Mouse (Mus musculus): Measurements from ENCODE around the gene Rtbdn.

The Rtbdn gene

DNA sequence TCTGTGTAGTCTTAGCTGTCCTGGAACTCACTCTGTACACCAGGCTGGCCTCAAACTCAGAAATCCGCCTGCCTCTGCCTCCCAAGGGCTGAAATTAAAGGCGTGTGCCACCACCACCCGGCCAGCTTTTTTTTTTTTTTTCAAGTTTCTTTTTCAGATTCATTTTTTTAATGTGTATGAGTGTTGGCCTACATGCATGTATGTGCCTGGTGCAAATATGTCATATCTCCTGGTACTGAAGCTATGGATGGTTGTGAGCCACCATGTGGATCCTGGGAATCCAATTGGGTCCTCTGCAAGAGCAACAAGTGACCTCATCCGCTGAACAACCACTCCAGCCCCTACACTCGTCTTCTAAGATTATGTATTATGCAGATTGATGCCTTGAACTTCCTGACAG is 40.6 kb downstream of the Rtbdn start:
- ChIA-PET POLR2A (interaction anchor here (0.6 to 27.3 kb wide), 30 partner anchors 10 to 485 kb away, joined by 3 to 992 read pairs (median 4); partner anchors contain the start of genes Dhps (in 3 of the 4), Junb (in 3 of the 4), Gm49661 (in 2 of the 4) and Prdx2 (in 2 of the 4)), CTCF (interaction anchor here (0.6 to 6.5 kb wide), 12 partner anchors 9 to 485 kb away, joined by 3 to 250 read pairs (median 4); partner anchors contain the start of gene Junb (in 2 of the 4))

DNA sequence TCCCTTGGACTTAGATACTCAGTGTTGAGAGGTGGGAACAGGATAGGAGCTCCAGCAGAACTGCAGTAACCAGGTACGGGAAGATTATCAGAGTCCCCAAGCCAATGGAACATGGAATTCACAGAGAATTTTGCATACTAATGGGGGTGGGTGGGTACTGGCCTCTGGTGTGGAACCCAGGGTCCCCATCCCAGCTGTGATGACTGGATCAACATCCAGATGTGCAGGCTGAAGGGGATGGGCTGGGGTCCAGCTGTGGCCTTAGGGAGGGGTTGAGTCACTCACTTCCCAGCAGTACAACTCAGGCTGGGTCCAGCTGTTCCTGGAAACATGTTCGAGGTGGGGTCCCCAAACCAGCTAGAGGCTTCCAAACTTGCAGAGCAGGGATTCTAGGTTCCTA is 41.1 kb downstream of the Rtbdn start:
- POLR2A ChIA-PET = interaction anchor here (0.6 to 27.3 kb wide), 31 partner anchors 9 to 485 kb away, joined by 3 to 992 read pairs (median 4); partner anchors contain the start of genes Dhps (in 3 of the 4), Junb (in 3 of the 4), Gm49661 (in 2 of the 4) and Prdx2 (in 2 of the 4)
- CTCF ChIA-PET = interaction anchor here (0.6 to 6.5 kb wide), 11 partner anchors 9 to 89 kb away, joined by 3 to 250 read pairs (median 4); partner anchors contain the start of genes Junb (in 2 of the 4) and Dnase2a (in 1 of the 4)

DNA sequence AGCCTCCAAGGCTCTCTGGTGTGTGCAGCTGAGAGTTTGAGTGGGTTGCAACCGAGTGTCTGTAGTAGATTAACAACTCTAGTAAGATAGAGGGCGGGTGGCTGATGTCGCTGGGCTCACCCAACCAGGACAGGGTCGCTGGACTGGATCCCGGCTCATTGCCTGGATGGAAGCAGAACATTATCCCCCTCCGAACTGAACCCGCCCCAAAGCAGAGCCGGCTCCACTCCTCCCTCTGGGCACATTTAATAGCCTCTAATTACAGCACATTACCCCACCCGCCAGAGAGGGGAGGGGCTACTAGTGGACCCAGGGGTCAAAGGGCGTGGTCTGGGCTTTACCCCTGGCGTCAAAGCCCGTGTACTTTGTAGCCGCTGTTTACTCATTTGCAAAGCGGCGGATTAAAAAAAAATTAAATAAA is 42.5 kb downstream of the Rtbdn start:
- CTCF ChIA-PET = interaction anchor here (0.5 to 6.5 kb wide), 38 partner anchors 9 to 280 kb away, joined by 3 to 250 read pairs (median 5); partner anchors contain the start of genes Junb (in 3 of the 4), Asna1 (in 1 of the 4), Dhps (in 1 of the 4) and Tnpo2 (in 1 of the 4)
- POLR2A ChIA-PET = interaction anchor here (0.6 to 27.3 kb wide), 49 partner anchors 8 to 483 kb away, joined by 3 to 992 read pairs (median 5); partner anchors contain the start of genes Asna1 (in 3 of the 4), Junb (in 3 of the 4), Rnaseh2a (in 3 of the 4) and Tnpo2 (in 3 of the 4)

DNA sequence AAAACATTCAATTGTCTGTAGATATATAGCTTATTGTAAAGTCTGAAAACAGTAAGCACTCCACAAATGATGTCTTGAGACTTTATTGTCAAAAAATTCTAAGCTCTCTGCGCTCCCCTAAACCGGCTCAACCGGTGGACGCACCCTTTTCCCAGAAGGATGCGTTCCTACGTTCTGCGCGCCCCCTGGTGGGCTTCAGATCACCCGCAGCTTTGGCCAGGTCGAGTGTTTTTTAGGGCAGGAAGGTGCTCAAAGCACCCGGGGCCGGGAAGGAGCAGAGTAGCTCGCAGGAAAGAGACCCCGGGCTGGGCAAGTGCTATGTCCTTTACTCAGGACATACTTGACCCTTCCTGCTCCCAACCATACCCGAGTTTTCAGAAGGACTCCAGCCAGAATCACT is 43.0 kb downstream of the Rtbdn start:
- CTCF ChIA-PET = interaction anchor here (0.5 to 6.5 kb wide), 39 partner anchors 8 to 412 kb away, joined by 3 to 250 read pairs (median 5); partner anchors contain the start of genes Junb (in 3 of the 4), Asna1 (in 1 of the 4), Dhps (in 1 of the 4) and Tnpo2 (in 1 of the 4)

DNA sequence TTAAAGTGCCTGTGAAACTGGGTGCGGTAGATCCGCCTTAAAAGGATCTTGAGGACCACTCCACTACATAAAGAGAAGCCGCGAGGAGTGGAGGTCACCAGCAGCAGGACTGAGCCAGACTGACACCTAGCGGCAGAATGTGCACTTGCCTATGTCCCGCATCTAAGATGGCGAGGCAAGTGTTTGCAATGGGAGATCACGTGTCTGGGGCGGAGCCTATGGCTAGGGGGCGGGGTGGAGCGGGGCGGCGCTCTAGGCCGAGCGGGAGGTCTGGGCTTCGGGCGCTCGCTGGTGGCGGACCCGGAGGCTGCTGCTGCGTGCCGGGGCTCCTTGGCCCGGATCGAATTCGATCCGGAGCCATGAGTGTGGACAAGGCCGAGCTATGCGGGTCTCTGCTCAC is 43.6 kb downstream of the Rtbdn start, which contains the start of gene Hook2:
Gene Hook2, plus strand, starts transcription at position 255 of the 400 bp plus-strand sequence.
- POLR2A ChIA-PET = interaction anchor here (0.6 to 27.3 kb wide), 59 partner anchors 8 to 482 kb away, joined by 3 to 992 read pairs (median 5); partner anchors contain the start of genes Asna1 (in 3 of the 4), Junb (in 3 of the 4), Rnaseh2a (in 3 of the 4) and Tnpo2 (in 3 of the 4)
- CTCF ChIA-PET = interaction anchor here (0.5 to 6.5 kb wide), 31 partner anchors 8 to 411 kb away, joined by 3 to 250 read pairs (median 6); partner anchors contain the start of genes Junb (in 2 of the 4), Asna1 (in 1 of the 4), Dhps (in 1 of the 4) and Tnpo2 (in 1 of the 4)

More for the DNA sequence above, 43.0 kb downstream of the Rtbdn start:
- POLR2A ChIA-PET = interaction anchor here (0.6 to 27.3 kb wide), 55 partner anchors 8 to 483 kb away, joined by 3 to 992 read pairs (median 5); partner anchors contain the start of genes Asna1 (in 3 of the 4), Junb (in 3 of the 4), Rnaseh2a (in 3 of the 4) and Tnpo2 (in 3 of the 4)

DNA sequence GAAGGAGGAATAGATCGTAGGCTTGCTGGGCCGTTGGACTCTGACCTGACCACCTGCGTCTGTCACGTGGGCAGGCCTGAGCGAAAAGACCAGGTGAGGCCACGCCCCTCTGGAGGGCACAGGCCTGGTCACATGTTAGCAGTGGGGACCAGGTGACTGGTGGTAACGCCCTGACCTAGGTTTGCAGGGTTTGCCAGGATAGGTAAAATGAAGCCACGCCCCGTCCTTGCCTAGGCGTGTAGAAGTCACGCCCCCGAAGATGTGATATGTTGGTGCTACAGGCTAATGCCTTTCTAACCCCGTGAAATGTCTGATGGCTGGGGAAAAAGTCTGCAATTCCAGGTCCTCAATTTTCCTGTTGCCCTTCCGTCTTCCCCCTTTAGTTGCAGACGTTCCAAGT is 44.0 kb downstream of the Rtbdn start:
- POLR2A ChIA-PET = interaction anchor here (0.6 to 27.3 kb wide), 38 partner anchors 11 to 376 kb away, joined by 3 to 992 read pairs (median 5); partner anchors contain the start of genes Junb (in 3 of the 4), Tnpo2 (in 3 of the 4), Asna1 (in 2 of the 4) and Dhps (in 2 of the 4)
- CTCF ChIA-PET = interaction anchor here (0.6 to 6.5 kb wide), 15 partner anchors 14 to 280 kb away, joined by 3 to 250 read pairs (median 4); partner anchors contain the start of genes Junb (in 2 of the 4), Mast1 (in 1 of the 4) and Tnpo2 (in 1 of the 4)

DNA sequence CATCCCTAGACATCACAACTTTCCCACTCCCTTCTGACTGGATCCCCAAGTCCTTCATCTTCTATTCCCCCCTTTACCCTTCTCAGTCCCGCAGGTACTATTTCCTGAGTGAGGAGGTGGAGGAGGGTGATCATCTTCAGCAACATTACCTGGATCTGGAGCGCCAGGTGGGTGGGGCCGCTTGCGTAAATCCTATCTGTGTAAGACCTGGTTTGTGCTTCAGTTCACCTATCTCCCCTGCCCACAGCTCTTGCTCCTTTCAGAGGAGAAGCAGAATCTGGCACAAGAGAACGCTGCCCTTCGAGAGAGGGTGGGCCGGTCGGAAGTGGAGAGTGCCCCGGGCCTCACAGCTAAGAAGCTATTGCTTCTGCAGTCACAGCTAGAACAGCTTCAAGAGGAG is 47.6 kb downstream of the Rtbdn start:
- ChIA-PET CTCF (interaction anchor here in 3 of 4 experiments (0.9 to 6.5 kb wide), 3 partner anchors 19 kb away, joined by 3 to 81 read pairs (median 74); partner anchors contain the start of gene Junb (in 1 of the 3)), POLR2A (interaction anchor here in 3 of 4 experiments (0.6 to 27.3 kb wide), 16 partner anchors 9 to 276 kb away, joined by 3 to 992 read pairs (median 6); partner anchors contain the start of genes Gm49661 (in 2 of the 3), Junb (in 2 of the 3), Prdx2 (in 2 of the 3) and Rnaseh2a (in 2 of the 3))

DNA sequence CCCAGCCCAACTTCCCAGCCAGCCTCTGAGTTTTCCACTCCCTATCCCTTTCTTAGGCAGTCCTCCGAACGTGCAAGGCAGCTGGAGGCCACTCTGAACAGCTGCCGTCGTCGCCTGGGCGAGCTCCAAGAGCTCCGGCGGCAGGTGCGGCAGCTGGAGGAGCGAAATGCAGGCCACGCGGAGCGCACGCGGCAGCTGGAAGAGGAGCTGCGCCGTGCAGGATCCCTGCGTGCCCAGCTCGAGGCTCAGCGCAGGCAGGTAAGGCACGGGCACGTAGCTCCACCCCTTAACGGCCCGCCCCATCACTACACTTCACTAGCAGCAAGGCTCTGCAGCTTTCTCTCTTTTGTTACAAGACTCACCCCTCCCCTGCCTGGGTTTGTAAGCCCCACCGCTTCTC is 48.9 kb downstream of the Rtbdn start:
- ChIA-PET POLR2A (interaction anchor here in 3 of 4 experiments (0.6 to 27.3 kb wide), 32 partner anchors 11 to 477 kb away, joined by 3 to 992 read pairs (median 4); partner anchors contain the start of genes Dhps (in 3 of the 3), Junb (in 3 of the 3), Asna1 (in 2 of the 3) and Gm49661 (in 2 of the 3)), CTCF (interaction anchor here (0.7 to 6.5 kb wide), 14 partner anchors 12 to 724 kb away, joined by 3 to 81 read pairs (median 5); partner anchors contain the start of genes Farsa (in 1 of the 4), Gm49661 (in 1 of the 4), Junb (in 1 of the 4) and Prdx2 (in 1 of the 4))

DNA sequence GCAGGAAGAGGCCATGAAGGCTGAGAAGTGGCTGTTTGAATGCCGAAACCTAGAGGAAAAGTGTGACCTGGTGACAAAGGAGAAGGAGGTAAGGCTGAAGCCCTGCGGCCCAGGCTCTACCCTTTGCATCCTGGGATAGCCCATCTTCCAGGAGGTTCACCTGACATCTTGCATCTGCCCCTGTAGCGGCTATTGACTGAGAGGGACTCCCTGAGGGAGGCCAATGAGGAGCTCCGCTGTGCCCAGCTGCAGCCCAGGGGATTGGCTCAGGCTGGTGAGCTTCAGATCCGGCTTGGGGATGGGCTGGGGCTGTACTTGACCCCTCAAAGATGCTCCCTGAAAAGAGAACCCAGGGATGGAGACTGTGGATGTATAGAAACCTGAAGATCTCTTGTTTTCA is 50.2 kb downstream of the Rtbdn start:
- POLR2A ChIA-PET = interaction anchor here (0.6 to 27.3 kb wide), 37 partner anchors 7 to 196 kb away, joined by 3 to 992 read pairs (median 8); partner anchors contain the start of genes Dhps (in 3 of the 4), Junb (in 3 of the 4), Asna1 (in 2 of the 4) and Gm49661 (in 2 of the 4)
- CTCF ChIA-PET = interaction anchor here (0.6 to 6.5 kb wide), 33 partner anchors 9 to 105 kb away, joined by 3 to 81 read pairs (median 4); partner anchors contain the start of genes Junb (in 2 of the 4), Man2b1 (in 1 of the 4) and Tnpo2 (in 1 of the 4)

DNA sequence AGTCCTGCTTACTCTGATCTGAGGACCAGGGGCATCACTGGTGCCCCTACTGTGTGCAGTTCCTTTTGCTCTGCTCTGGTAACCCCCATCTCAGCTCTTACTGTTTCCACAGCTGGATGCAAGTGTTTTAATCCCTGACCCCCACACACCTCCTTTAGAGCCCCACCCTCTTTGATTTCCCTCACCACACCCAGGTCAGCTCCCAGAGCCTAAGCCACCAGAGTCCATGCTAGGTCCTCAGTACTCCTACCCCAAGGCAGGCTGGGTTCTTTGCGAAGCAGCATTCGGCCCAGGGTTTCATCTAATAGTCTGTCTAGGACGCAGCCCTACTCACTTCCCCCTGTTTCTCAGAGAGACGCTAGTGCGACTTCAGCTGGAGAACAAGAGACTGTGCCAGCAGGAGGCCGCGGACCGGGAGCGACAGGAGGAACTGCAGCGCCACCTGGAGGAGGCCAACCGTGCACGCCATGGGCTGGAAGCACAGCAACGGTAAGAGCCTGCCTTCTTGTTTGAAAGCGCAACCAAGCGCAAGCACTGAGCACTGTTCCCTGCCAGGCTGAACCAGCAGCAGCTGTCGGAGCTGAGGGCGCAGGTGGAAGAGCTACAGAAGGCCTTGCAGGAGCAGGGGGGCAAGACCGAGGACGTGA is 51.0 kb downstream of the Rtbdn start:
- POLR2A ChIA-PET = interaction anchor here (0.6 to 27.3 kb wide), 55 partner anchors 8 to 197 kb away, joined by 3 to 992 read pairs (median 5); partner anchors contain the start of genes Dhps (in 3 of the 4), Junb (in 3 of the 4), Trir (in 3 of the 4) and Asna1 (in 2 of the 4)
- CTCF ChIA-PET = interaction anchor here (0.5 to 6.5 kb wide), 50 partner anchors 8 to 485 kb away, joined by 3 to 81 read pairs (median 4); partner anchors contain the start of genes Junb (in 2 of the 4), Prdx2 (in 2 of the 4), Tnpo2 (in 2 of the 4) and Dnase2a (in 1 of the 4)

Data from embryonic stem cell, embryonic (primary cell).